Mouse (Mus musculus) olfactory bulb, adult 2 months (tissue): ENCODE results near the gene Ruvbl2.

ENCODE experiments used
- CTCF ChIP-seq: fragments of 200-500 bp; IDR thresholded peaks from 2 replicates; pipeline ENCODE4 v1.5.1; 2012; ENCODE audit warnings: low read depth, mild to moderate bottlenecking, low read length, moderate library complexity; ENCODE audit not compliant: insufficient read depth
- POLR2A ChIP-seq: fragments of 200-500 bp; IDR thresholded peaks from 2 replicates; pipeline ENCODE4 v1.6.1; 2012; ENCODE audit warnings: mild to moderate bottlenecking, low read depth, low read length, moderate library complexity; ENCODE audit not compliant: insufficient read depth

DNA sequence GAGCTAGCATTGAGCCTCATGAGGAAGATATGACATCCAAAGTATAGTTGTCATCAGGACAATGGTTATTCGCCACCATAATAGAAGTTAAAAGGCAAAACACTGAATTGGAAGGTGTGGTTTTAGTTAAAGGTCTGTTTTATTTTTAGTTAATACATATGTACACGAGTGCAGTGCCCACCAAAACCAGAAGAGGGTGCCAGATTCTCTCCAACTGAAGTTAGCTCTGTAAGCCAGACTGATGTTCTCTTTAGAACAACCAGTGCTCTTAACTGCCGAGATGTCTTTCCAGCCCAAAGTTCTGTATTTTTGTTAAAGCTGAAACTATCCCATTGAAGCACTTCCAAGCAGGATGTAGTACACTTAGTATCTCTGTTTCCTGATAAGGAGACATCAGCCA, 33.0 kb upstream of the Ruvbl2 start:
- TF ChIP-seq CTCF (no peak), POLR2A (no peak)
